Mouse (Mus musculus): ENCODE measurements around the gene Ms4a4c. TPM values are rescaled to one million over a fixed set of nuclear protein-coding genes. Genes with fewer than 3 reads are reported as not detected.

Ms4a4c gene
- 0.15 and 0.60 TPM in 2 replicates for polyA plus RNA-seq (2021; fragmentation: Nextera tagmentation)
- long read RNA-seq, experiment 1 = 0 reads
- long read RNA-seq, experiment 2 = 0 reads

DNA sequence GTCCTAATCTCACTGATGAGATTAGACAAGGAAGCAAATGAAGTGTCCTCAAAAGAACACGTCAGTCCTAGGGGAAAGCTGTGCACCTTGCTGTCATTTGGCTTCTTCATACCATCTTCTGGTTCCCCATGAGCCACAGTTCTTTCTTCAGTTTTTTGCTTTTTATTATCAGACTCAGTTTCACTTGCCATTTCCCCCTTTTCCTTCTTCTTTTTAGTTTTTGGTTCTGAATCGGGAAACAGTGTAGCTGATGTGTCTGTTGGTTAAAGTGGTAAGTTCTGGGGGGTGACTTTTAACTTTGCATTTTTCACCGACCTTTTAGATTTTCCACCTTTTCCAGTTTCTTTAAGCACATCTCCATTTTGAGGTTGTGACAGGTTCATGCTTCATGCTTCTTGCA, at the start of gene Ms4a4c:
Gene Ms4a4c (plus strand): TSS at position 244 of the 400 bp plus-strand sequence.

DNA sequence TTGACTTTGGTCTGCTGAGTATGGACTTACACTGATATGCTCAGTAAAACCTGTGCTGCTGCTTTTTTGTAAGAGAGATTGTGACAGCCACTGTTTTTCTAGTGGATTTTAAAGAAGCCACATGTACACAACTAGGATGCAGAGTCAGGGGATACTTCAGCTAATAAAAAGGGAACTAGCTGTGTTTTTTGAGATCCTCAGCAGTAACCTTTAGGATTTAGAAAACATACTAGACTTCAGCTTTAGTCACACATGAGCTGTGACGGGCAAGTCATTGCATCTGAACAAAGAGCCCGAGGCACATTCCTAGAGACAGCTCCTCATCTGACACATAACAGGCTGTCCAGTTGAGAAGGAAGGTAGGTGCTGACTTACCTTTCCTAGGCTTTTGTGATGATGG, 29.3 kb upstream of the Ms4a4c start, which contains the start of gene Ms4a4a:
Gene Ms4a4a (plus strand): TSS at position 251 of the 400 bp plus-strand sequence.

DNA sequence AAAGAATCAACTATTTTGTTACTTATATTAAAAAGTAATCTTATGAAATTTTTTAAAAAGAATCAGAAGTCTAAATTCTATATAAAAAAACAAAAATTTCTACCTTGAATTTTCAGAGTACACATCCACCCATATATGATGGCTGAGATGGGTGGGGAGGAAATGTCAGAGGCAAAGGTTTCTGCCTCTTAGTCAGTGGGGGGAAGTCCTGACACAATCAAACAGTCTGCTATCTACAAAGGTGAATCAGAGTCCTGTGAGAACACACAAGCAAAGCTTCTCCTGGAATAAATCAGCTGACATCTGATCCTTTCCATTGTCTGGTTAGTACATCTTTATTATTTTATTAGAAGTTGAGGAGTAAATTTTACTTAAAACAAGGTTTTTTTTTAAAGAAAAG, 38.8 kb downstream of the Ms4a4c start, which contains the start of gene Ms4a4b:
Gene Ms4a4b (plus strand): TSS at position 216 of the 400 bp plus-strand sequence.

GRCm38 (mm10) chr19:11469215-11469614, 64.6 kb downstream of the Ms4a4c start, which contains the start of gene Ms4a6c:
Ms4a6c (plus strand) TSS chr19:11469366.

Other genes with a start within 250 kb of the Ms4a4c start
- gene 1700025F22Rik, start 239.4 kb upstream of the Ms4a4c start, polyA plus RNA-seq (2021; fragmentation: Nextera tagmentation) = not detected in 2 replicates
- gene Ms4a13, start 208.0 kb upstream of the Ms4a4c start, polyA plus RNA-seq (2021; fragmentation: Nextera tagmentation) = not detected in 2 replicates
- not detected in 2 replicates for gene Ms4a12, start 172.3 kb upstream of the Ms4a4c start, polyA plus RNA-seq (2021; fragmentation: Nextera tagmentation)
- not detected in 2 replicates for gene Ms4a1, start 138.5 kb upstream of the Ms4a4c start, polyA plus RNA-seq (2021; fragmentation: Nextera tagmentation)
- not detected in 2 replicates for gene Ms4a5, start 120.9 kb upstream of the Ms4a4c start, polyA plus RNA-seq (2021; fragmentation: Nextera tagmentation)
- not detected in 2 replicates for gene Ms4a14, start 90.3 kb upstream of the Ms4a4c start, polyA plus RNA-seq (2021; fragmentation: Nextera tagmentation)
- 0.95 and 1.3 TPM in 2 replicates for gene Ms4a7, start 68.6 kb upstream of the Ms4a4c start, polyA plus RNA-seq (2021; fragmentation: Nextera tagmentation)
- gene Ms4a4a, start 29.2 kb upstream of the Ms4a4c start, polyA plus RNA-seq (2021; fragmentation: Nextera tagmentation) = 0.30 TPM in 1 of 2 replicates, not detected in the other
- gene Ms4a4b, start 38.8 kb downstream of the Ms4a4c start, polyA plus RNA-seq (2021; fragmentation: Nextera tagmentation) = 0.23 TPM in 1 of 2 replicates, not detected in the other
- gene Ms4a6c, start 64.6 kb downstream of the Ms4a4c start, polyA plus RNA-seq (2021; fragmentation: Nextera tagmentation) = 0.92 and 1.4 TPM in 2 replicates
- 0.40 TPM in 1 of 2 replicates, not detected in the other for gene Gm8369, start 81.2 kb downstream of the Ms4a4c start, polyA plus RNA-seq (2021; fragmentation: Nextera tagmentation)
- gene Ms4a6b, start 111.7 kb downstream of the Ms4a4c start, polyA plus RNA-seq (2021; fragmentation: Nextera tagmentation) = 2.0 and 2.5 TPM in 2 replicates
- not detected in 2 replicates for gene Ms4a4d, start 132.0 kb downstream of the Ms4a4c start, polyA plus RNA-seq (2021; fragmentation: Nextera tagmentation)
- 1.5 and 1.8 TPM in 2 replicates for gene Ms4a6d, start 200.1 kb downstream of the Ms4a4c start, polyA plus RNA-seq (2021; fragmentation: Nextera tagmentation)
- not detected in 2 replicates for gene Ms4a2, start 218.9 kb downstream of the Ms4a4c start, polyA plus RNA-seq (2021; fragmentation: Nextera tagmentation)
- not detected in 2 replicates for gene Ms4a3, start 236.1 kb downstream of the Ms4a4c start, polyA plus RNA-seq (2021; fragmentation: Nextera tagmentation)

All from layer of hippocampus, adult 6 months (tissue).